ENCODE assay signal across 9 mouse cellular contexts in genomic region chr4:124189352-124189992, GRCm38 (mm10).
A peak's percentile ranks its signal among the peaks of the same experiment; 100 is the strongest.
DNase-seq lines count a peak whose midpoint lies in the region; ATAC-seq lines count a peak whose summit lies in the region.
"Had no signal": no experiment of that assay in that cellular context is flagged by ENCODE, and none has a peak within 500 bp of the region (broad histone marks: within the 10 kb centered on the region; RNA-seq: fewer than 3 reads in every experiment).

No protein-coding gene starts in this region.

- H3K4me3 ChIP-seq in midbrain, embryonic 16.5 days (ENCODE audit: low read depth, low read length), result no peak overlapping the region
- H3K4me3 ChIP-seq in heart, embryonic 12.5 days, result no peak overlapping the region

- no peaks in the 10 kb centered on the region for H3K27me3 ChIP-seq in midbrain, embryonic 16.5 days (ENCODE audit: control insufficient read depth, insufficient read depth, low read depth, low read length)
- H3K27me3 ChIP-seq in heart, embryonic 12.5 days (replicated peaks), result peaks cover 65% of the 10 kb centered on the region

- peak; percentile 36 to 61 for DNase-seq in left cerebral cortex, adult 18-20 months (ENCODE audit: low spot score in 2 of 2)
- no peak for DNase-seq in left cerebral cortex, adult 11 months (ENCODE audit: low spot score)
- peak; percentile 70 for DNase-seq in embryo, embryonic 11 days
- peak; percentile 52 for DNase-seq in forelimb bud, embryonic 11.5 days (ENCODE audit: low read depth, low spot score)
- no peak for DNase-seq in cerebellum, adult 11-12 months

- H3K4me2 ChIP-seq in midbrain, embryonic 16.5 days (ENCODE audit: low read length), result no peak overlapping the region
- no peak overlapping the region for H3K4me2 ChIP-seq in heart, embryonic 12.5 days

- H3K27ac ChIP-seq in midbrain, embryonic 16.5 days (ENCODE audit: low read length), result no peak overlapping the region
- H3K27ac ChIP-seq in heart, embryonic 12.5 days (ENCODE audit: poor library complexity, severe bottlenecking), result no peak overlapping the region
- H3K27ac ChIP-seq: macrophage had no signal

- H3K4me1 ChIP-seq in midbrain, embryonic 16.5 days (ENCODE audit: control insufficient read depth, insufficient read depth, low read length), result peaks cover 16% of the 10 kb centered on the region
- no peaks in the 10 kb centered on the region for H3K4me1 ChIP-seq in heart, embryonic 12.5 days (replicated peaks)

- no peaks in the 10 kb centered on the region for H3K36me3 ChIP-seq in midbrain, embryonic 16.5 days (ENCODE audit: control insufficient read depth, insufficient read depth, low read length)
- no peaks in the 10 kb centered on the region for H3K36me3 ChIP-seq in heart, embryonic 12.5 days

- ATAC-seq in midbrain, embryonic 16.5 days, result peak; percentile 72
- ATAC-seq in cerebellum, adult (ENCODE audit: insufficient number of reproducible peaks, low FRiP score, low TSS enrichment), result no peak
- ATAC-seq in heart, embryonic 12.5 days (ENCODE audit: insufficient number of reproducible peaks, low FRiP score), result no peak

- no peaks in the 10 kb centered on the region for H3K9me3 ChIP-seq in midbrain, embryonic 16.5 days (replicated peaks; ENCODE audit: control insufficient read depth, low read length, poor library complexity, severe bottlenecking)
- no peaks in the 10 kb centered on the region for H3K9me3 ChIP-seq in heart, embryonic 12.5 days (replicated peaks)

- 26% methylated on average over 23 of the region's 24 CpGs for WGBS in midbrain, embryonic 16.5 days
- 18% methylated on average over 24 of the region's 24 CpGs for WGBS in heart, embryonic 12.5 days

- H3K9ac ChIP-seq in midbrain, embryonic 16.5 days (ENCODE audit: low read depth, low read length), result no peak overlapping the region
- H3K9ac ChIP-seq in heart, embryonic 12.5 days, result no peak overlapping the region

Comparison
In these comparisons a context has a peak if more than half of its experiments do, and no peak if none do; other contexts are left out.
1. DNase-seq: peak in left cerebral cortex, adult 18-20 months (2 of 2), embryo, embryonic 11 days (single experiment) and forelimb bud, embryonic 11.5 days (single experiment); none in left cerebral cortex, adult 11 months (single experiment) and cerebellum, adult 11-12 months (single experiment).